Mouse (Mus musculus): Measurements from ENCODE around the gene Gm13199. TPM values are rescaled to one million over a fixed set of nuclear protein-coding genes. Genes with fewer than 3 reads are reported as not detected.

The Gm13199 gene
- polyA plus RNA-seq, 1 experiment: 2.1 TPM

GRCm38 (mm10) chr2:5845826-5846225 lies 16.9 kb downstream of the Gm13199 start:
- no peak for TF ChIP-seq CTCF (conservative IDR thresholded peaks at IDR 0.05; ENCODE audit: insufficient read depth, insufficient read length, low read depth, low read length)
- no peak for TF ChIP-seq POLR2A (IDR thresholded peaks at IDR 0.05; ENCODE audit: low read depth, low read length)
- 7% methylated on average over 4 of the region's 4 CpGs for WGBS
- Histone ChIP-seq H3K4me3 (ENCODE audit: insufficient read depth, low read depth, low read length) (peak overlapping the region; percentile 78), H3K27me3 (replicated peaks; ENCODE audit: control insufficient read depth, insufficient read depth, low read length) (no peaks in the 10 kb centered on the region), H3K36me3 (ENCODE audit: control insufficient read depth, insufficient read depth, low read length) (no peaks in the 10 kb centered on the region), H3K27ac (ENCODE audit: insufficient read depth, low read depth, low read length) (no peak overlapping the region), H3K4me1 (ENCODE audit: control insufficient read depth, insufficient read depth, low read length) (no peaks in the 10 kb centered on the region)
- DNase-seq: no peak

DNA sequence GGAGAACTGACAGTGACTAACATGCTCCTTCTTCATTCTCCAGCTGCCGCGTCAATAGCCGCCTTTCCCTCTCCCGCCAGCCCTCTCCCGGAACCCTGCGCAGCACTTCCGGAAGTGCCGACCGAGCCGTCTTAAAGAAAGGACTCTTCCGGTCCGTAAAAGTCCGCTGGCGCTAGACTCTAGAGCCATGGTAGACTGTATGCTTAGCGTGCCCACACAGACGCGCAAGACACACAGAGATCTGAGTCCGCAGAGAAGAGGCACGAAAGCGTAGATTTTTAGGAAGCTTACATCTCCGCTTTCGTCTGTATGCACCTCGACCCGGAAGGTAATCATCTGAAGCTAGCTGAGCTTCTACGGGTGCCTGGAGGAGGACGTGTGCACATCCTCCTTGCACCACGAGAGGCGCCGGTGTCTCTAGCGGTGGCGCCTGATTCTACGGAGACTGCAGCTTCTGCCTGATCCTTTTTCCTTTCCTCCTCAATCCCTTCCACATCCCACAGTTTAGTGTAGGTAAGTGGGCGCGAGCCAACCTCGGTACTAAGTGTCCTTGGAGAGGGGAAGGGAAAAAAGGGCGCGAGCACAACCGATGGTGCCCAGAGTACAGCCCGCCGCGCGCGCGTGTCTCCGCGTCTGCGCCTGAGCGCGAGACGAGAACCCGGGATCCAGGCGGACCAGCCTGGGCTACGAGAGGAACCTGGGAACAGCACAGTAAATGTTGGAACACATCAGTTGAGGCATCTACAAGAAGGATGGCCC lies 17.7 kb downstream of the Gm13199 start, which contains the start of the genes Nudt5 and Cdc123:
Nudt5 (plus strand) TSS at position 147 of the 759 bp plus-strand sequence.
Cdc123 (minus strand) TSS at position 292 of the 759 bp plus-strand sequence.
- Histone ChIP-seq H3K4me3 (ENCODE audit: insufficient read depth, low read depth, low read length) (peak within 1 kb of the TSS; percentile 78), H3K27ac (ENCODE audit: insufficient read depth, low read depth, low read length) (peak within 1 kb of the TSS; percentile 91), H3K4me1 (ENCODE audit: control insufficient read depth, insufficient read depth, low read length) (no peaks in the 10 kb centered on the region), H3K27me3 (replicated peaks; ENCODE audit: control insufficient read depth, insufficient read depth, low read length) (no peaks in the 10 kb centered on the region), H3K36me3 (ENCODE audit: control insufficient read depth, insufficient read depth, low read length) (no peaks in the 10 kb centered on the region)
- TF ChIP-seq CTCF (conservative IDR thresholded peaks at IDR 0.05; ENCODE audit: insufficient read depth, insufficient read length, low read depth, low read length) (peak; percentile 77), POLR2A (IDR thresholded peaks at IDR 0.05; ENCODE audit: low read depth, low read length) (peak; percentile 13)
- DNase-seq: peak; percentile 95
- WGBS: under 1% methylated on average over 53 of the region's 53 CpGs

- H3K36me3 ChIP-seq (ENCODE audit: control insufficient read depth, insufficient read depth, low read length): no peaks in the 10 kb centered on the region; the same call in 1 of the 2 replicates
- no peak overlapping the region; the same call in 1 of the 2 replicates for H3K27ac ChIP-seq (ENCODE audit: insufficient read depth, low read depth, low read length)
- peak overlapping the region; percentile 78 for H3K4me3 ChIP-seq (ENCODE audit: insufficient read depth, low read depth, low read length)
- H3K4me1 ChIP-seq (ENCODE audit: control insufficient read depth, insufficient read depth, low read length): no peaks in the 10 kb centered on the region
- DNase-seq: no peak
- TF ChIP-seq CTCF (conservative IDR thresholded peaks at IDR 0.05; ENCODE audit: insufficient read depth, insufficient read length, low read depth, low read length) (no peak), POLR2A (IDR thresholded peaks at IDR 0.05; ENCODE audit: low read depth, low read length) (no peak)
- WGBS: 3% methylated on average over 23 of the region's 23 CpGs
- H3K27me3 ChIP-seq (replicated peaks; ENCODE audit: control insufficient read depth, insufficient read depth, low read length): no peaks in the 10 kb centered on the region
Observed at GRCm38 (mm10) chr2:5844181-5844872, 18.4 kb downstream of the Gm13199 start.

DNA sequence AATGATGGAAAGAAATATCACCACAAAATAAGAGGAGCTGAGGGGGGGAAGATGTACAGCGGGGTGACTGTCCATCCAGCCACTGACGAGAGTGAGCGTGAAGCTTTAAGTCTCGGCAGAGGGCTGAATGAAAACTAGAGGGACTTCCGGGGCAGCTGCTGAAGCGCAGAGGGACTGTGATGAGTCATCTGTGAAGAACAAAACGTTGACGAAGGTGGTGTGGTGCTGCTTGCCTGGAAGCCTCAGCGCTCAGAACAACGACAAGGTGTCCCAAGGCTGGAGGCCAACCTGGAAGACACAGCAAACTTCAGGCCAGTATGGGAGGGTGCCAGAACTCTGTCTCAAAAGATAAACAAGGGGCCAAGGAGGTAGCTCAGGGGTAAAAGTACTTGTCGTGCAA lies 21.9 kb downstream of the Gm13199 start:
- WGBS: 91% methylated on average over 11 of the region's 11 CpGs
- Histone ChIP-seq H3K27me3 (replicated peaks; ENCODE audit: control insufficient read depth, insufficient read depth, low read length) (no peaks in the 10 kb centered on the region), H3K27ac (ENCODE audit: insufficient read depth, low read depth, low read length) (no peak overlapping the region), H3K36me3 (ENCODE audit: control insufficient read depth, insufficient read depth, low read length) (no peaks in the 10 kb centered on the region; the same call in 1 of the 2 replicates), H3K4me3 (ENCODE audit: insufficient read depth, low read depth, low read length) (no peak overlapping the region), H3K4me1 (ENCODE audit: control insufficient read depth, insufficient read depth, low read length) (no peaks in the 10 kb centered on the region)
- DNase-seq: no peak
- TF ChIP-seq POLR2A (IDR thresholded peaks at IDR 0.05; ENCODE audit: low read depth, low read length) (no peak), CTCF (conservative IDR thresholded peaks at IDR 0.05; ENCODE audit: insufficient read depth, insufficient read length, low read depth, low read length) (no peak)

DNA sequence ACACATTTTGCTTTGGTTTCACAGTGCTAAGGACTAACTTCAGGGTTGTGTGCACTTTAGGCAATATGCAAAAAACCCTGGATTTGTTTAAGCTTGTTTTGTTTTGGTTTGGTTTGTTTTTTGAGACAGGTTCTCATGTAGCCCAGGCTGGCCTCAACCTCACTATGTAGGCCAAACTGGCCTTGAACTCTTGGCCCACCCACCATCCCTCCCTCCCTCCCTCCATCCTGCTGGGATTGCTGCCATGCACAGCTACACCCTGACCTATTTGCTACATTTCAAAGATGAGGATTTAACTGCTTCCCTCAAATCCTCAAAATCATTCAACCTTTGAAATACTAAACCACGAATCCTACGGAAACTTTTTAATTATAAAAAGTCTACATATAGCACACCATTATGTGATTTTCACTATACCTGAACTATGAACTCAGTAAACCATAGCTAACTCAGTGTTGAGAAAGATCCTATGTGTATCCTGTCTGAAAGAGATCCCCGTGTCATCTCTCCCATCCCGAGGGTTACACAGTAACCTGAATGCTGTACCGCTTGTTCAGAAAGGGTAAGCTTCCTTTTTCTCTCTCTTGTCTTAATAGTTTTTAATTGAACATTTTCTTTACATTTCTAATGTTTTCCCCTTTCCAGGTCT lies 37.3 kb downstream of the Gm13199 start:
- no peaks in the 10 kb centered on the region; the same call in 1 of the 2 replicates for H3K4me1 ChIP-seq (ENCODE audit: control insufficient read depth, insufficient read depth, low read length)
- no peak for DNase-seq
- no peaks in the 10 kb centered on the region; the same call in 1 of the 2 replicates for H3K36me3 ChIP-seq (ENCODE audit: control insufficient read depth, insufficient read depth, low read length)
- TF ChIP-seq POLR2A (IDR thresholded peaks at IDR 0.05; ENCODE audit: low read depth, low read length) (no peak), CTCF (conservative IDR thresholded peaks at IDR 0.05; ENCODE audit: insufficient read depth, insufficient read length, low read depth, low read length) (no peak)
- no peaks in the 10 kb centered on the region for H3K27me3 ChIP-seq (replicated peaks; ENCODE audit: control insufficient read depth, insufficient read depth, low read length)
- H3K27ac ChIP-seq (ENCODE audit: insufficient read depth, low read depth, low read length): no peak overlapping the region
- H3K4me3 ChIP-seq (ENCODE audit: insufficient read depth, low read depth, low read length): no peak overlapping the region
- WGBS: 77% methylated on average over 5 of the region's 5 CpGs

GRCm38 (mm10) chr2:5824685-5825084 lies 38.0 kb downstream of the Gm13199 start:
- no peak overlapping the region for H3K4me3 ChIP-seq (ENCODE audit: insufficient read depth, low read depth, low read length)
- TF ChIP-seq CTCF (conservative IDR thresholded peaks at IDR 0.05; ENCODE audit: insufficient read depth, insufficient read length, low read depth, low read length) (no peak), POLR2A (IDR thresholded peaks at IDR 0.05; ENCODE audit: low read depth, low read length) (no peak)
- no peaks in the 10 kb centered on the region; the same call in 1 of the 2 replicates for H3K4me1 ChIP-seq (ENCODE audit: control insufficient read depth, insufficient read depth, low read length)
- H3K27ac ChIP-seq (ENCODE audit: insufficient read depth, low read depth, low read length): no peak overlapping the region
- 78% methylated on average over 5 of the region's 5 CpGs for WGBS
- H3K27me3 ChIP-seq (replicated peaks; ENCODE audit: control insufficient read depth, insufficient read depth, low read length): no peaks in the 10 kb centered on the region
- no peaks in the 10 kb centered on the region; the same call in none of the 2 replicates for H3K36me3 ChIP-seq (ENCODE audit: control insufficient read depth, insufficient read depth, low read length)
- DNase-seq: no peak
